Mouse (Mus musculus) skeletal muscle tissue, adult 2 months (tissue): Measurements from ENCODE around the gene Hadha.

Experiments used
- DNase-seq: peaks from one replicate; pipeline ENCODE4 v3.0.0-alpha.2; 2012; ENCODE audit warnings: low read depth, low spot score

Hadha gene

GRCm38 (mm10) chr5:30154474-30155394 lies at the start of gene Hadha, which contains the start of gene Hadhb:
Hadha (minus strand) TSS chr5:30155162.
Hadhb (plus strand) TSS chr5:30155248.
- DNase-seq = peak; percentile 90

- DNase-seq = no peak
Measured at GRCm38 (mm10) chr5:30204441-30204840, 49.5 kb upstream of the Hadha start.

- no peak for DNase-seq
Measured at GRCm38 (mm10) chr5:30203216-30203885, 48.4 kb upstream of the Hadha start.

- no peak for DNase-seq
Measured at GRCm38 (mm10) chr5:30202221-30202620, 47.3 kb upstream of the Hadha start.

GRCm38 (mm10) chr5:30201521-30201920 lies 46.6 kb upstream of the Hadha start:
- no peak for DNase-seq

- no peak for DNase-seq
Measured at GRCm38 (mm10) chr5:30198257-30198656, 43.3 kb upstream of the Hadha start.

- no peak for DNase-seq
Measured at GRCm38 (mm10) chr5:30195340-30195739, 40.4 kb upstream of the Hadha start.

GRCm38 (mm10) chr5:30192452-30192851 lies 37.5 kb upstream of the Hadha start:
- no peak for DNase-seq

GRCm38 (mm10) chr5:30187687-30188485 lies 32.9 kb upstream of the Hadha start:
- no peak for DNase-seq

- no peak for DNase-seq
Measured at GRCm38 (mm10) chr5:30175811-30176210, 20.8 kb upstream of the Hadha start.

GRCm38 (mm10) chr5:30172931-30173692 lies 18.1 kb upstream of the Hadha start:
- no peak for DNase-seq

GRCm38 (mm10) chr5:30172115-30172514 lies 17.2 kb upstream of the Hadha start:
- DNase-seq = peak; percentile 45

- DNase-seq = peak; percentile 34
Measured at GRCm38 (mm10) chr5:30170303-30170940, 15.5 kb upstream of the Hadha start.

GRCm38 (mm10) chr5:30165234-30165946 lies 10.4 kb upstream of the Hadha start:
- no peak for DNase-seq

GRCm38 (mm10) chr5:30162339-30162738 lies 7.4 kb upstream of the Hadha start:
- no peak for DNase-seq

- no peak for DNase-seq
Measured at GRCm38 (mm10) chr5:30161836-30162235, 6.9 kb upstream of the Hadha start.

- peak; percentile 70 for DNase-seq
Measured at GRCm38 (mm10) chr5:30159601-30160000, 4.6 kb upstream of the Hadha start.

GRCm38 (mm10) chr5:30155821-30156629 lies 1.1 kb upstream of the Hadha start:
- DNase-seq = no peak

- DNase-seq = no peak
Measured at GRCm38 (mm10) chr5:30155395-30155792, 432 bp upstream of the Hadha start.
